Mouse (Mus musculus) heart, postnatal 0 days (tissue): ENCODE data around the gene Oca2.

ENCODE experiments used
- CTCF ChIP-seq: IDR thresholded peaks from 2 replicates; pipeline ENCODE4 v1.5.1; 2016; ENCODE audit warnings: antibody characterized with exemption, control low read depth, low read depth
- EP300 ChIP-seq: IDR thresholded peaks from 2 replicates; pipeline ENCODE4 v1.6.1; 2016; ENCODE audit warnings: antibody characterized with exemption, low read depth

GRCm38 (mm10) chr7:56423548-56423947 lies 184.0 kb downstream of the Oca2 start:
- no peak for TF ChIP-seq CTCF
- TF ChIP-seq EP300 = no peak
